Mouse (Mus musculus) limb, embryonic 14.5 days (tissue): Measurements from ENCODE around the gene Sdf4. TPM values are rescaled to one million over a fixed set of nuclear protein-coding genes. Genes with fewer than 3 reads are reported as not detected.

Experiments
- ATAC-seq: fragments of 200-750 bp; cut with Nextera tagmentation; 2 replicates; pipeline ENCODE4 v1.8.0; 2017; ENCODE audit warnings: low read depth, moderate number of reproducible peaks, moderate TSS enrichment; ENCODE audit not compliant: low FRiP score
- DNase-seq: peaks from one replicate; pipeline ENCODE4 v3.0.0-alpha.2; 2015; ENCODE audit warnings: low spot score
- H3K27ac ChIP-seq: fragments of 300-500 bp; sonication (generic); replicated peaks from 2 replicates; pipeline ENCODE4 v1.5.1; 2014; ENCODE audit warnings: low read depth, mild to moderate bottlenecking, low read length, moderate library complexity, mixed read lengths
- H3K27me3 ChIP-seq: fragments of 300-500 bp; sonication (generic); 2 replicates; pipeline ENCODE4 v1.6.1; 2014; ENCODE audit warnings: low read length, mixed read lengths; ENCODE audit not compliant: control insufficient read depth, insufficient read depth
- H3K36me3 ChIP-seq: fragments of 300-500 bp; sonication (generic); 2 replicates; pipeline ENCODE4 v1.6.1; 2014; ENCODE audit warnings: mild to moderate bottlenecking, low read length, moderate library complexity, mixed read lengths; ENCODE audit not compliant: control insufficient read depth, insufficient read depth
- H3K4me1 ChIP-seq: fragments of 300-500 bp; sonication (generic); 2 replicates; pipeline ENCODE4 v1.6.1; 2014; ENCODE audit warnings: antibody characterized with exemption, low read length, mixed read lengths; ENCODE audit not compliant: control insufficient read depth, insufficient read depth
- H3K4me2 ChIP-seq: fragments of 300-500 bp; sonication (generic); replicated peaks from 2 replicates; pipeline ENCODE4 v1.6.1; 2014; ENCODE audit warnings: low read depth, mild to moderate bottlenecking, low read length, moderate library complexity; ENCODE audit not compliant: severe bottlenecking
- H3K4me3 ChIP-seq: fragments of 300-500 bp; sonication (generic); replicated peaks from 2 replicates; pipeline ENCODE4 v1.5.1; 2014; ENCODE audit warnings: low read length
- H3K9ac ChIP-seq: fragments of 300-500 bp; sonication (generic); 2 replicates; pipeline ENCODE4 v1.6.1; 2014; ENCODE audit warnings: mild to moderate bottlenecking, low read depth, low read length, moderate library complexity; ENCODE audit not compliant: severe bottlenecking
- H3K9me3 ChIP-seq: fragments of 300-500 bp; sonication (generic); 2 replicates; pipeline ENCODE4 v1.6.1; 2016; ENCODE audit warnings: low read length; ENCODE audit not compliant: control insufficient read depth
- POLR2A ChIP-seq: fragments of 200-500 bp; IDR thresholded peaks from 2 replicates; pipeline ENCODE4 v1.8.0; 2012; ENCODE audit warnings: inconsistent platforms, mild to moderate bottlenecking, moderate library complexity, borderline replicate concordance; ENCODE audit not compliant: insufficient read depth, insufficient read length; ENCODE audit errors: extremely low read depth
- WGBS: fragments of 180-500 bp; shearing (Covaris S2); extraction: QIAGEN DNeasy Blood & Tissue Kit; methylation state at CpG from one replicate; pipeline ENCODE4 v1.1.7; 2014; 5-methylcytosine and 5-hydroxymethylcytosine counted together
- polyA plus RNA-seq, 2 experiments: library from polyadenylated mRNA; depleted of rRNA in 1 of 2; stranded (reverse) in 1 of 2; unstranded in 1 of 2; fragments of >200 nt; fragmentation: Nextera tagmentation in 1 of 2; extraction: Ambion mirVana in 1 of 2; gene quantifications; 2 replicates each; pipeline versions ENCODE4 v1.2.1 to v1.2.3; 2012 to 2014

The Sdf4 gene
- polyA plus RNA-seq, 2 experiments: 74.5 to 171 TPM

DNA sequence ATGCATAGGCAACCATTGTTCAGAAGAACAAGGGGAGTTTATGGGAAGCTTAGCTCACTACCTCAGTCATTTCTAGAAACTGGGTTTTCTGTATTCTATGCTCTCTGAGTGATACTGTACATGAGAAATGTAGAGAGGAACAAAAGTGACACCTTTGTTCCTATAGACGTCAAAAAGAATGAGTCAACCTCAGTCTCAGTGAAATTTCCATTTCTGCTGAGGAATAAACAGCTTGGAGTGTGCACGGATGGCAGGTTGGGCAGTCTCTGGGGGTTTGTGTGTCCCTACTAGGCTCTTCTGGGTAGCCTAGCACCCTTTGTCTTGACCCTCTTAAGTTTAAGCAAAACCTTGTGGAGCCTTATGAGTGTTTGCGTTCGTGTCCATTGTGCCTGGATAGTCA is 15.7 kb downstream of the Sdf4 start:
- H3K27ac ChIP-seq: no peak overlapping the region
- H3K9me3 ChIP-seq: no peaks in the 10 kb centered on the region
- H3K4me1 ChIP-seq: no peaks in the 10 kb centered on the region
- ATAC-seq (no peak), DNase-seq (no peak)
- no peak overlapping the region for H3K4me3 ChIP-seq
- peaks cover 91% of the 10 kb centered on the region for H3K36me3 ChIP-seq
- TF ChIP-seq POLR2A: no peak
- H3K9ac ChIP-seq: no peak overlapping the region
- WGBS: 92% methylated on average over 4 of the region's 4 CpGs
- no peak overlapping the region for H3K4me2 ChIP-seq
- no peaks in the 10 kb centered on the region for H3K27me3 ChIP-seq

DNA sequence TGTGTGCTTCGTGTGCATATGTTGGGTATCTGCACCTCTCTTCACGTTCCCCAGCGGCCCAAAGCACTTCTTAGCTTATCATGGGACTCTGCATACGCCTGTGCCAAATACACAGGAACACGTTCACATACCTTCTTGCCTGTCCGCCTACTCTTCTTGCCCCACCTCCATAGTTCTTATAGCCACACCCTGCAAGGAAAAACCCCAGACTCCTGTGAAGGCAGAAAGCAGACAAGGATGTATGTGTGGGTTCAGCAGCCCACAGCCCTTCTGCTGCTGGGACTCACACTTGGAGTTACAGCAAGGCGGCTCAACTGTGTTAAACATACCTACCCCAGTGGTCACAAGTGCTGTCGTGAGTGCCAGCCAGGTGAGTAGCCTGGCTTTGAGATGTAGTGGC is 21.0 kb downstream of the Sdf4 start, which contains the start of gene Tnfrsf4:
TSS of gene Tnfrsf4 (plus strand) at position 207 of the 400 bp plus-strand sequence.
- no peaks in the 10 kb centered on the region for H3K27me3 ChIP-seq
- no peaks in the 10 kb centered on the region for H3K4me1 ChIP-seq
- H3K9me3 ChIP-seq: no peaks in the 10 kb centered on the region
- H3K36me3 ChIP-seq: peaks cover 59% of the 10 kb centered on the region
- H3K27ac ChIP-seq: no peak within 1 kb of the TSS
- H3K4me2 ChIP-seq: no peak within 1 kb of the TSS
- no peak within 1 kb of the TSS for H3K9ac ChIP-seq
- WGBS: 83% methylated on average over 8 of the region's 8 CpGs
- DNase-seq (no peak), ATAC-seq (no peak)
- no peak within 1 kb of the TSS for H3K4me3 ChIP-seq
- no peak for TF ChIP-seq POLR2A

DNA sequence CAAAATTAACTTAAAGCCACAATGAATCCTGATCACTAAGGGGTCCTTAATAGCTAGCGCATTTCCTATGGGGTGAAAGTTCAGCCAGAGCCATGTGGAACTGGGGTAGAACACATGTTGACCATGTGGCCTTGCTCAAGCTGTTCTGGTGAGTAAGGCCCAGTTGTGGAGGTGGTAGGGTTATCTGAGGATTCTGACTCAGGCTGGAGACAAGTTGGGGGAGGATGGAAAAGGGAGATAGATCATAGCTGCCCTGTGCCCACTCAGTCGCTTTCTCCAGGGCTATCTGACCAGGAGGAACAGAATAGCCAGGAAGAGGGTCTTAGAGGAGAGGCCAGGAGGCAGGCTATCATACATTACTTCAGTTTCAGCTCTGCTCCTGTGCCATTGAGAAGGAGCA is 21.8 kb downstream of the Sdf4 start:
- H3K36me3 ChIP-seq: peaks cover 51% of the 10 kb centered on the region
- WGBS: 75% methylated on average over 2 of the region's 2 CpGs

DNA sequence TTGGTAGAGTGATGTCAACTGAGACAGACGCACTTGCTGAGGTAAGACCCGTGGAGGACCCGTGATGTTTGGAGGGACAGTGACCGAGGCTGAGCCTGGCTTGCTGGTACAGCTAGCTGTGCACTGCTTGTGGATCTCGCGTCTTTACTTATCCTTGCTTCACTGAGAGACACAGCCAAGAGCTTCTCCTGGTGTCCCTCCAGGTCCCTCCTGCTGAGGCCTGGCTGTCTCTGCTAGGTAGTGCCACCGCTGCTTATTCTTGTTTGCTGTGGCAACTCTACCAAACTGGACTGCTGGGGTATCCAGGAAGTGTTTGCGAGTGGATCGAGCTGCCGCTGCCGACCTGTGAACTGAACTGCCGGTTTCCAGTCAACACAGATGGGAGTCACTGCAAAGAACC is 27.1 kb downstream of the Sdf4 start:
- Histone ChIP-seq H3K9me3 (no peaks in the 10 kb centered on the region), H3K36me3 (peaks cover 10% of the 10 kb centered on the region; the same call in 1 of the 2 replicates), H3K4me1 (no peaks in the 10 kb centered on the region), H3K4me3 (no peak overlapping the region), H3K9ac (no peak overlapping the region), H3K4me2 (no peak overlapping the region), H3K27me3 (no peaks in the 10 kb centered on the region), H3K27ac (no peak overlapping the region)
- DNase-seq: no peak
- no peak for TF ChIP-seq POLR2A
- 92% methylated on average over 12 of the region's 12 CpGs for WGBS
- ATAC-seq: no peak

More for the DNA sequence above, 21.8 kb downstream of the Sdf4 start:
- TF ChIP-seq POLR2A: no peak
- H3K4me1 ChIP-seq: no peaks in the 10 kb centered on the region
- no peak for DNase-seq
- no peak overlapping the region for H3K4me2 ChIP-seq
- no peaks in the 10 kb centered on the region for H3K27me3 ChIP-seq
- ATAC-seq: no peak
- no peak overlapping the region for H3K27ac ChIP-seq
- no peak overlapping the region for H3K4me3 ChIP-seq
- no peaks in the 10 kb centered on the region for H3K9me3 ChIP-seq
- H3K9ac ChIP-seq: no peak overlapping the region

DNA sequence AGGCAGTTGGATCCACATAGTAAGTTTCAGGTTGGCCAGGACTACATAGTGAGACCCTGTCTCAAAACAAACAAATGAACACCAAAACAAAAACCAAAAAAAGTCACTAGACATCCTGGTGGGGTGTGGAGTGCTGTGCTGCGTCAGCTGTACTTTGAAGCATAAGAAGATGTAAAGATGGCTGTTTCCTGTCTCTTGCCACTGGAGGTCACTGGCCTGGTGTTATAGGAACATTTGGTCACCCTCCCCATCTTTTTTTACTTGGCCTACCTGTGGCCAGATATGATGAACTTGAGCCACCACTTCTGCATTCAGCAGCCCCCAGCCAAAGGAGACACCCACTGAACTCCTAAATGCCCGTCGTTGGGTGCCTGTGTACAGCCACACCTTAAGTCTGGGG is 28.7 kb downstream of the Sdf4 start:
- Histone ChIP-seq H3K4me3 (no peak overlapping the region), H3K4me2 (no peak overlapping the region), H3K9me3 (no peaks in the 10 kb centered on the region), H3K36me3 (peaks cover 4% of the 10 kb centered on the region; the same call in 1 of the 2 replicates), H3K4me1 (peaks cover 7% of the 10 kb centered on the region), H3K27me3 (no peaks in the 10 kb centered on the region), H3K27ac (no peak overlapping the region), H3K9ac (no peak overlapping the region)
- no peak for TF ChIP-seq POLR2A
- ATAC-seq: no peak
- WGBS: 79% methylated on average over 3 of the region's 3 CpGs
- no peak for DNase-seq

DNA sequence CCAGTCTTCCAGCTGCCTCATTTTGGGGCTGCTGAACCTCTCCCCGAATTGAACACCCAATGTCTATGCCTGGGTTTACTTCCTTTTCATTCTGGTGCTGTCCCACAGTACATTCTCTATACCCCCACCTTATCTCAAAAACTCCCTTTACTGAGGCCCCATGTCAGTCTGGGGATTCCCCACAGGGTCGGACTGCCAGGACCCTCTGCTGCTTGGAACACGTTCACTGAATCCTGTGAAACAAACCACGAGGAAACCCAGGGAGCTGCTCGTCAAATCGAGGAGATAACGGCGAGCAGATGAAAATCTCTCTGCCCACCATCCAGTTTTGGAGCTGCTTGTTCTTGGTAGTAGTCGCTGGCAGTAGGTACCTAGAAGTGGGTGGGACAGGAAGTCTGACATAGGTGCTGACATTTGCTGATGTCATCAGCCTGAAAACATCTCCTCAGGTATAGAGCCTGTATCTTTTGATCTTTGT is 29.3 kb downstream of the Sdf4 start:
- H3K4me2 ChIP-seq: no peak overlapping the region
- WGBS: 55% methylated on average over 9 of the region's 9 CpGs
- H3K27me3 ChIP-seq: no peaks in the 10 kb centered on the region
- ATAC-seq (no peak), DNase-seq (no peak)
- peaks cover 4% of the 10 kb centered on the region for H3K36me3 ChIP-seq
- TF ChIP-seq POLR2A: no peak
- no peak overlapping the region for H3K9ac ChIP-seq
- H3K9me3 ChIP-seq: no peaks in the 10 kb centered on the region
- H3K4me3 ChIP-seq: no peak overlapping the region
- no peak overlapping the region for H3K27ac ChIP-seq
- H3K4me1 ChIP-seq: peaks cover 7% of the 10 kb centered on the region
